Mouse (Mus musculus) lung, postnatal 0 days (tissue): ENCODE results near the gene Dusp9. TPM values are rescaled to one million over a fixed set of nuclear protein-coding genes. Genes with fewer than 3 reads are reported as not detected.
A peak's percentile ranks its signal among the peaks of the same experiment; 100 is the strongest.

Experiments
- ATAC-seq: fragments of 200-750 bp; cut with Nextera tagmentation; 2 replicates; pipeline ENCODE4 v1.8.0; 2017; ENCODE audit warnings: moderate library complexity
- DNase-seq: peaks from one replicate; pipeline ENCODE4 v3.0.0-alpha.2; 2016; ENCODE audit warnings: low spot score
- H3K27ac ChIP-seq: fragments of 300-500 bp; sonication (generic); 2 replicates; pipeline ENCODE4 v1.5.1; 2014; ENCODE audit warnings: antibody characterized with exemption, mild to moderate bottlenecking, low read length, mixed read lengths
- H3K27me3 ChIP-seq: fragments of 300-500 bp; sonication (generic); replicated peaks from 2 replicates; pipeline ENCODE4 v1.6.1; 2014; ENCODE audit warnings: low read length, mixed read lengths; ENCODE audit not compliant: insufficient read depth
- H3K36me3 ChIP-seq: fragments of 300-500 bp; sonication (generic); 2 replicates; pipeline ENCODE4 v1.6.1; 2014; ENCODE audit warnings: low read length, mixed read lengths; ENCODE audit not compliant: insufficient read depth
- H3K4me1 ChIP-seq: fragments of 300-500 bp; sonication (generic); 2 replicates; pipeline ENCODE4 v1.6.1; 2014; ENCODE audit warnings: antibody characterized with exemption, low read depth, low read length, mixed read lengths; ENCODE audit not compliant: insufficient read depth
- H3K4me2 ChIP-seq: fragments of 300-500 bp; sonication (generic); replicated peaks from 2 replicates; pipeline ENCODE4 v1.6.1; 2014; ENCODE audit warnings: low read depth, mild to moderate bottlenecking, low read length, moderate library complexity, mixed read lengths
- H3K4me3 ChIP-seq: fragments of 300-500 bp; sonication (generic); 2 replicates; pipeline ENCODE4 v1.5.1; 2014; ENCODE audit warnings: low read depth, low read length
- H3K9ac ChIP-seq: fragments of 300-500 bp; sonication (generic); replicated peaks from 2 replicates; pipeline ENCODE4 v1.6.1; 2014; ENCODE audit warnings: low read depth, mild to moderate bottlenecking
- H3K9me3 ChIP-seq: fragments of 300-500 bp; sonication (generic); 2 replicates; pipeline ENCODE4 v1.6.1; 2016; ENCODE audit warnings: low read length, mixed read lengths
- CTCF ChIP-seq: IDR thresholded peaks from 2 replicates; pipeline ENCODE4 v1.5.1; 2016; ENCODE audit warnings: antibody characterized with exemption, mild to moderate bottlenecking
- EP300 ChIP-seq: IDR thresholded peaks from 2 replicates; pipeline ENCODE4 v1.6.1; 2016; ENCODE audit warnings: antibody characterized with exemption, mild to moderate bottlenecking, control low read depth
- WGBS: fragments of 180-500 bp; shearing (Covaris S2); extraction: QIAGEN DNeasy Blood & Tissue Kit; methylation state at CpG from one replicate; pipeline ENCODE4 v1.1.7; 2014; 5-methylcytosine and 5-hydroxymethylcytosine counted together
- polyA plus RNA-seq: library from polyadenylated mRNA; unstranded; fragments of >200 nt; fragmentation: Nextera tagmentation; extraction: Ambion mirVana; gene quantifications from 2 replicates; pipeline ENCODE4 v1.2.1, GENCODE M21; 2015

The Dusp9 gene
- polyA plus RNA-seq, 1 experiment from 2014 or later = 2.2 TPM

DNA sequence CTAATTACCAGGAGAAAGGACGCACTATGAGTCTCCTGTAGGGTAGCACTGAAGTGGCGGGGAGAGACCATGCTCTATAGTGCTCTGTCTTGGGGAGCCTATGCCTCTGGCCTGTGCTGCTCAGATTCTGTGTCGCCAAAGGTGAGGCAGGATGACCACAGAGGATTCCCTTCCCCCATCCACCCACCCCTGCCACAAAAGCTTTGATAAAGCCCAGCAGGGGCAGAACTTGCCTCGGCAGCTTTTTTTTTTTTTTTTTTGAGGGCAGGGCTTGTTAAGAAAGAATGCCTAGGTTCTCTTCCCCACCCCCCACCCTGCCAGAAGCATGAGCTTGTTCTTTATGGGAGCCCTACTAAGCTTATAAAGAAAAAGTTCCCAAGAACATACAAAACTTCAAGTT is 5.9 kb downstream of the Dusp9 start:
- Histone ChIP-seq H3K9me3 (no peaks in the 10 kb centered on the region), H3K4me2 (no peak overlapping the region), H3K27me3 (no peaks in the 10 kb centered on the region), H3K4me1 (no peaks in the 10 kb centered on the region), H3K27ac (no peak overlapping the region), H3K4me3 (no peak overlapping the region), H3K36me3 (no peaks in the 10 kb centered on the region), H3K9ac (no peak overlapping the region)
- ATAC-seq = no peak
- DNase-seq = no peak
- WGBS = 65% methylated on average over 4 of the region's 4 CpGs
- TF ChIP-seq EP300 (no peak), CTCF (no peak)

GRCm38 (mm10) chrX:73650869-73651268 is 11.7 kb downstream of the Dusp9 start:
- 52% methylated on average over 3 of the region's 3 CpGs for WGBS
- no peaks in the 10 kb centered on the region for H3K36me3 ChIP-seq
- DNase-seq (no peak), ATAC-seq (no peak)
- no peaks in the 10 kb centered on the region for H3K4me1 ChIP-seq
- no peaks in the 10 kb centered on the region for H3K27me3 ChIP-seq
- no peaks in the 10 kb centered on the region for H3K9me3 ChIP-seq
- no peak overlapping the region for H3K4me3 ChIP-seq
- no peak for TF ChIP-seq EP300
- TF ChIP-seq CTCF = no peak
- no peak overlapping the region for H3K9ac ChIP-seq
- no peak overlapping the region for H3K27ac ChIP-seq
- no peak overlapping the region for H3K4me2 ChIP-seq

DNA sequence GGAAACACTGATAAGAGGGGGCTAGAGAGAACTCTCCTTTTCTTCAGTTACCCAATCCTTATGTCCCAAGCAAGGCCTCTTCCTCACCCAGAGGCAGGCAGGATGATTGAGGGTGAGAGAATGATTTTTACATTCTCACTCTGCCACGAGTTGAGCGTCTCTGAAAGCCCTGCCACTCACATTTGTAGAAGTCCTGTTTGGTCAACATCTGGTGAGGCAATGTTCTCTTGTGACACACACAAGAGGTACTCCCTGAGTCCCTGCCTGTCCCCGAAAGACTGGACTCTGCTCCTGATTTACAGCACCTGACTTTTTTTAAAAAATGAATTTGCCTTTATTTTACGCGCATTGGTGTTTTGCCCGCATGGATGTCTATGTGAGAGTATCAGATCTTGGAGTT is 14.2 kb downstream of the Dusp9 start:
- DNase-seq = peak; percentile 39
- H3K4me1 ChIP-seq = no peaks in the 10 kb centered on the region
- no peak overlapping the region for H3K4me3 ChIP-seq
- H3K9ac ChIP-seq = no peak overlapping the region
- no peaks in the 10 kb centered on the region for H3K9me3 ChIP-seq
- peak; percentile 55 for ATAC-seq
- 72% methylated on average over 6 of the region's 6 CpGs for WGBS
- no peak overlapping the region for H3K27ac ChIP-seq
- H3K36me3 ChIP-seq = no peaks in the 10 kb centered on the region
- TF ChIP-seq CTCF (no peak), EP300 (no peak)
- no peak overlapping the region for H3K4me2 ChIP-seq
- no peaks in the 10 kb centered on the region for H3K27me3 ChIP-seq

GRCm38 (mm10) chrX:73654177-73654576 is 15.0 kb downstream of the Dusp9 start:
- peak; percentile 74 for DNase-seq
- 5% methylated on average over 6 of the region's 6 CpGs for WGBS
- peak; percentile 82 for ATAC-seq

DNA sequence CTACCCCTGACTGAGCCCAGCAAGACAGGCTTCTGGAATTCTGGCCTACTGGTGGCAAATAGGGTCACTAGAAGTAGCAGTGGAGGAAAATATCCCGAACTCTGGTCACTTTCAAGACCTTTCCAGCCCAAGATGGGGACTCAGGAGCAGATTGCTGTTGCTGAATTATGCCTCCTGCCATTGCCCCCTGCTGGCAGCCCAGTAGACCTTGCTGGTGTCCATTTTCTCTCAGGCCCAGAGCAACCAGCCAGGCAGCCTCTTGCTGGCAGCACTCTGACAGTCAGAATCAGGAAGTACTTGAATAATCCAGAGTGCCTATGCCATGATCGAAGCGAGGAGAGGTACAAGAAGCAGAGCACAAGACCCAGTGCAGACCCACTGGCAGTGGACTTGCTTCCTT is 16.3 kb downstream of the Dusp9 start:
- H3K9me3 ChIP-seq = no peaks in the 10 kb centered on the region
- DNase-seq (peak; percentile 75), ATAC-seq (0 out of 2 replicates have a peak, but pooled peaks have one; percentile 30)
- no peak overlapping the region for H3K4me2 ChIP-seq
- 29% methylated on average over 3 of the region's 3 CpGs for WGBS
- H3K27me3 ChIP-seq = no peaks in the 10 kb centered on the region
- H3K4me1 ChIP-seq = no peaks in the 10 kb centered on the region
- no peak for TF ChIP-seq EP300
- peak; percentile 73 for TF ChIP-seq CTCF
- no peaks in the 10 kb centered on the region for H3K36me3 ChIP-seq
- H3K27ac ChIP-seq = no peak overlapping the region
- H3K9ac ChIP-seq = no peak overlapping the region
- no peak overlapping the region for H3K4me3 ChIP-seq

More at GRCm38 (mm10) chrX:73654177-73654576, 15.0 kb downstream of the Dusp9 start:
- H3K4me1 ChIP-seq = no peaks in the 10 kb centered on the region
- no peaks in the 10 kb centered on the region for H3K27me3 ChIP-seq
- H3K9me3 ChIP-seq = no peaks in the 10 kb centered on the region
- no peak overlapping the region for H3K9ac ChIP-seq
- no peak overlapping the region for H3K4me3 ChIP-seq
- H3K36me3 ChIP-seq = no peaks in the 10 kb centered on the region
- H3K27ac ChIP-seq = no peak overlapping the region
- TF ChIP-seq EP300 = no peak
- peak; percentile 98 for TF ChIP-seq CTCF
- H3K4me2 ChIP-seq = no peak overlapping the region

DNA sequence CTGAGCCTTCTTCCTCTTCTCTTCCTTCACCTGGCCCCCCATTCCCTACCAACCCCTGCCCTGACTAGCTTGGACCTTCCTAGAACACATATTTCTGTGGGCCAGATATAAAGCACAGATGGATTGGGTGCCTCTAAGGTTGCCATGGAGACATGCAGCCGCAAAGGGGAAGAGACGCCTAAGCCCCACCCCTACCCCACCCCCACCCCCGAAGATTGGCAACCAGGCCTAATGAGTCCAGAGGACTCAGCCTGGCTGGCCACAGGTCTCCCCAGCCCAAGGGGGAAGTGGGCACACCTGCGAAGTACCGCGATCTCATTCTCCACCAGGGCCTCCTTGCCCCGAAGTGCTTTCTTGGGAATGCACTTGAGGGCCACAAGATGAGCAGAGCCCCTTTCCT is 19.2 kb downstream of the Dusp9 start:
- Histone ChIP-seq H3K27ac (no peak overlapping the region), H3K4me2 (no peak overlapping the region), H3K27me3 (no peaks in the 10 kb centered on the region), H3K4me3 (no peak overlapping the region), H3K36me3 (no peaks in the 10 kb centered on the region), H3K9ac (no peak overlapping the region), H3K9me3 (no peaks in the 10 kb centered on the region), H3K4me1 (no peaks in the 10 kb centered on the region)
- DNase-seq (no peak), ATAC-seq (no peak)
- TF ChIP-seq CTCF = no peak
- no peak for TF ChIP-seq EP300
- WGBS = 27% methylated on average over 3 of the region's 7 CpGs
